Mouse (Mus musculus) CD4-positive, CD25-positive, alpha-beta regulatory T cell, adult 4 months (primary cell): ENCODE data around the gene Cs. TPM values are rescaled to one million over a fixed set of nuclear protein-coding genes. Genes with fewer than 3 reads are reported as not detected.
"Not testable (repeated sequence)": the region's sequence is repeated elsewhere in the genome, so short reads cannot be mapped to it uniquely, and the experiment has no call there.

Source experiments
- ATAC-seq: one replicate; pipeline ENCODE4 v1.8.0; 2017
- polyA plus RNA-seq, 2 experiments: library from polyadenylated mRNA; unstranded; fragments of 100-300 nt; shearing (Covaris generic); gene quantifications; one replicate each; pipeline ENCODE4 v1.2.1; 2017

Cs gene
- 100 to 1,000 TPM; 124 to 182 TPM for polyA plus RNA-seq

DNA sequence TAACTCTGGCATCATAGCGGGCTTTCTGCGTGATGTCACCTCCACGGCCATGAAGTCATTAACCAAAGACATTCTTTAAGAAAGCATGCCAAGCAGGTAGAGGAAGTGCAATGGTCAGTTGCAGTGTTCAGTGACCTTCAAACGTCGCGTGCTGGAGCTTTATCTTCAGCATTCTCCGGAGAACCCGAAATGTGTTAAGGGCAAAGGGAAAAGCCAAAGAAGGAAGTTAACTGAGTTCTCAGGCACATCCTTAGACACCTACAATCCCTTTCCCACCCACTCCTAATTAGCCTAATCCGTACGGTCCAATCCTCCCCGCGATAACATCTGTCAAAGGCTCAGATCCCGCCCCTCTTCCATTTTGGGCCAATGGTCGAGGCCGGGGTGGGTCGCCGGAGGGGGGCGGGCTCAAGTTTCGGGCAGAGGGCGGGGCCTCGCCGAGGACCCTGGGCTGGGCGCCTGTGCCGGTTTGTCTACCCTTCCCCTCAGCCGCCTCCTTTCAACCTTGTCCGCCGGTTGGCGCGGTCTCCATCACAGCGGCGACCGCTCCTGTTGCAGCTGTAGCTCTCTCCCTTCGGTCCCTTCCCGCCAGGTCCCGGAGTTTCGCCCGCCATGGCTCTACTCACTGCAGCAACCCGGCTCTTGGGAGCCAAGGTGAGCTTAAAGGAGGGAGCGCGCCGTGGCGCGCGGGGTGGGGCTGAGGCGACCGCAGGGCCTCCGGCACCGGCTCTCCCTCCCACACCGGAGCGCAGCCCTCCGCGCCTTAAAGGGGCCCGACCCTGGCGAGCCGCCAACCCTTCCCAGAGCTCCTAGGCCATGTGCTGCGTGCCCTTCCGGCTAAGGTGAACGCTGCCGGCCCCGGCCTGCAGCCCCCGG lies at the start of gene Cs:
Gene Cs, plus strand, starts transcription at position 429 of the 876 bp plus-strand sequence.
- peak; percentile 94 for ATAC-seq

DNA sequence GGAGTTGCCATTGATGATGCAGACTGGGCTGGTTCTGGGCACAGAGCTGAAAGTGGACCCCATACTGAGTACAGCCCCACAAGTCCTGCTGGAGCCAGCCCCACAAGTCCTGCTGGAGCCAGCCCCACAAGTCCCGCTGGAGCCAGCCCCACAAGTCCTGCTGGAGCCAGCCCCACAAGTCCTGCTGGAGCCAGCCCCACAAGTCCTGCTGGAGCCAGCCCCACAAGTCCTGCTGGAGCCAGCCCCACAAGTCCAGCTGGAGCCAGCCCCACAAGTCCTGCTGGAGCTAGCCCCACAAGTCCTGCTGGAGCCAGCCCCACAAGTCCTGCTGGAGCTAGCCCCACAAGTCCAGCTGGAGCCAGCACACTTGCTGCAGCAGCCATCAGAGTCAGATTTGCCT lies 46.9 kb upstream of the Cs start:
- ATAC-seq: not testable (repeated sequence)

DNA sequence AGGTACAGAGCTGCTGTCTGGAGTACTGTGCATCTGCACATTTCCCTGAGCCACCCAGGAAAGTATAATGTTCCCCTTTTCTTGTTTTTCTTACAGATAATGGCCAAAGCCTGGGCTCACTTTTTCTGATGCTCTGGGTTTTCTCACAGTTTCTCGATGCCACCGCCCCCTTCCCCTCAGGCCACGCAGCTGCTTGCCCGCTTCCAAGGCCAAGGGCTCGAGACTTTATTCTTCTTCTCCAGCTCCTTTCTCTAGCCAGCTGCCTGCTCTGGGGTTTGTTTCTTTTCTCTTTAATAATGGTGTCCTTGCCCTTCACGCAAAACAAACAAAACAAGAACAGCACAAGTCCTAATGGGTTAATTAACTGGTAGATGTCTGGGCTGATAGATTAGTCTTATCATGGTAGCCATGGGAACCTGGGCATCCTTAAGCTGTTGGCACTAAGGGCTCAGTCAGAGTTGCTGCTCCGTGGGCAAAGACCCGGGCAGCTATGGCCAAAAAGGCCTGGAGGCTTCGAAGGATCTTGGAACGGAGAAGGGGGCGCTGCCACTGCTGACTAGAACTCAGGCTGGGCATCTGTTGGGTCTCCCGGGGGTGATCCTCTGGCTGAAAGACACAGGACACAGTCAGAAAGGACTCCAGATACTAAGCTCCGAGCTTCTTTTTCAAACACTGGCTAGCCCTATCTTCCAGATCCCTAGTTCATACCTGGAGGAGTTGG lies 41.0 kb upstream of the Cs start:
- ATAC-seq: no peak

GRCm38 (mm10) chr10:128297221-128297620 lies 40.3 kb upstream of the Cs start:
- no peak for ATAC-seq

DNA sequence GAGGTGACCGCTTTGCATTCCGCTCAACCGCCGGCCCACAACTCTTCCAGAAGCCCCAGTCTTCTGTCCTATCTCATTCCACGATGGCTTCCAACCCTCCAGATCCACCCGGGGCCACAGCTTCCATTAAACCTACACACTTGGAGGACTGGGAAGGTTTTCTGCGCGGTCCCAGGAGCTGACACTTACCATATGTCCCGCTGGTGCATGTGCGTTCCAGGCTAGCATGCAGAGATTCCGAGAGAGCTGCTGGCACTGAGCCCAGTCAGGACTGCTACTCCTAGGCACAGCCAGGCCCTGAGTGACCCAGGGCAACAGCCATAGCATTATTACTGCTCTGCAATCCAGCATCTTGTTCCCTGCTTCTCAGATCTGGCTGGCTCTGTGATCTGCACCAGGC lies 39.9 kb upstream of the Cs start:
- no peak for ATAC-seq

GRCm38 (mm10) chr10:128298243-128298642 lies 39.3 kb upstream of the Cs start:
- ATAC-seq: no peak

GRCm38 (mm10) chr10:128298702-128299171 lies 38.8 kb upstream of the Cs start, which contains the start of gene Il23a:
Gene Il23a, minus strand, starts transcription at chr10:128298752.
- no peak for ATAC-seq

GRCm38 (mm10) chr10:128302357-128302756 lies 35.2 kb upstream of the Cs start:
- ATAC-seq: no peak

DNA sequence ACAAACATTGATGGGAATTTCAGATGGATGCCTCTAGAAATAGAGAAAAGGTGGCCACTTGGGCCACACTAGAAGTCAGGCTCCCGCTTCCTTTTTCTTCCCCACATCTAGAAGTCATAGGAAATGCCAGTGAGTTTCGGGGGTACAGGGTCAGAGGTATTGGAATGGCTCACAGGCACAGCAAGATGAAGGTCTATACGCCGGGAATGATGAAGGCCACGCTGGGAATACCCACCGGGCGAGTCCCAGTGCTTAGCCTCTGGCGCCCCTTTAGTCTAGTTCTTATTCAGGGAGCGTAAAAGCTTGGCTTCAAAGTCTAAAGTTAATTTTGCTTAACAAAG lies 34.8 kb upstream of the Cs start:
- ATAC-seq: peak; percentile 1

- peak; percentile 99 for ATAC-seq
These were observed 34.2 kb upstream of the Cs start, which contains the start of gene Pan2 for GRCm38 (mm10) chr10:128303126-128304021. Gene Pan2, plus strand, starts transcription at chr10:128303335.

- no peak for ATAC-seq
These were observed 27.9 kb upstream of the Cs start for GRCm38 (mm10) chr10:128309654-128310053.

DNA sequence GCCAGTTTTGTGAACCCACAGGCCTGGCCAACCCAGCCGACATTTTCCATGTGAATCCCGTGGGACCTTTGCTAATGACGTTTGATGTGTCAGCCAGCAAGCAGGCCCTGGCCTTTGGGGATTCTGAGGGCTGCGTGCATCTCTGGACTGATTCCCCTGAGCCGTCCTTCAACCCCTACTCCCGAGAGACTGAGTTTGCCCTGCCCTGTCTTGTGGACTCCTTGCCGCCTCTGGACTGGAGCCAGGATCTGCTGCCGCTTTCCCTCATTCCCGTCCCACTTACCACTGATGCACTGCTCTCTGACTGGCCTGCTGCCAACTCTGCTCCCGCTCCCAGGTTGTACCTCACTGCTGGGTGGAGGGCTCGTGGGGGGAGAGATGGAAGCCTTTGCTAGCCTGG lies 27.4 kb upstream of the Cs start:
- no peak for ATAC-seq

DNA sequence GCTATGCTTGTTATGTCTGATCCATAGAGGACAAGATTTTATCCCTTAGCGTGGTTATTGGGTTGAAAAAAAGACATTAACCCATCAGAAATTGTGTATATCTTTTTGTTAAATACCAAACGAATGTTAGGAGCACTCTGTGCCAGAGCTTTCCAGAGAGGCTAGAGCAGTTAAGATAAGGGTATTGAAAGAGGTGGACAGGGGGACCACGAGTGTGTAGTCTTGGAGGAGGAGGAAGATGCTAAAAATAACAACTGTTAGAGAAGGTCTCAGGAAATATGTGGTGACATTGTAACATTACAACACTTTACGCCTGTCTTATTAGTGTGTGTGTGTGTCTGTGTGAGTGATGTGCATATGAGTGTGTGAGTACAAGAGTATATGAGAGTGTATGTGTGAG lies 26.6 kb upstream of the Cs start:
- ATAC-seq: no peak

GRCm38 (mm10) chr10:128315578-128315977 lies 22.0 kb upstream of the Cs start:
- ATAC-seq: no peak

GRCm38 (mm10) chr10:128321641-128322040 lies 15.9 kb upstream of the Cs start:
- ATAC-seq: no peak

DNA sequence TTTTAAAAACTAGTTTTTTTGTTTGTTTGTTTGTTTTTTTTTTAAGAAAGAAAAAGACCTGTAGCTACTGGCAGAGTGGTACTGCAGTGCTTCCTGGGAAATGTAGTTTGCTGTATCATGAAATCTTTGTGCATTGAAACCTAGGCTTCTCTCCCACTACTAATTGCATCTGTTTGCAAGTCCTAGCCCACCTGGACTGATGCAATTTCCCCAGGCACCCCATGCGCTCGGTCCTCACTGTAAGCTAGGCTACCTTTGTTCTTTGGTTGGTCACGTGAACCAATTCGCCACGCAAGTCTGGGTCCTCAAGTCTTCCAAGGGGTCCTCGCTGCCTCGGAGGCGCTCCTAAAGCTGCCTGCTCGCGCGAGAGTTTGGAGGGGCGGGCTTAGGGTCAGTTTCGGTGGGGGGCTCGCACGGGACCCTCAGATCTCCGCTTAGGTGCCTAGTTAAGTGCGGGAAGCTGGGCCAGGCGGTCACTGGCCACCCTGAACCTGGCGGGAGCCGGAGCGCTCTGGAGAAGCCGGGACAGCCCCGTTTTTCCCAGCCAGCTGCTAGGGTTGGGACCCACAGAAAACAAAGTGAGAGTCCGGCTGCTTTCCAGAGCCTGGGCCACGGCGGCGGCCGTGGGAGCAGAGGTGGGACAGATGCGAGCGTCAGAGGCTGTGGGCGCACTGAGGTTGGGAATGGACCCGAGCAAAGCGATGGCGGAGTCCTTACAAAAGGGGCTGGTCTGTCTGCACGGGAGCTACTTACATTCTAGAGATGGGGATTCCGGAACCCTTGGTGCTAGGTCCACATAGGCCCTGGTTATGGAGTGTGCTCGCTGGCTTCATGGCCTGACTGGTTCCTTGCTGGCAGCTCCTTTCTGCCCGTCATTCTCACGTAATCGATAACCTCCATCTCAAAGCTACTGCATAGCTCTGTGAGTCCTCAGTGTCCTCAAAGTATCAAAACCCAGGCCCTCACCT lies 15.1 kb upstream of the Cs start, which contains the start of gene Cnpy2:
Gene Cnpy2, plus strand, starts transcription at position 319 of the 968 bp plus-strand sequence.
- ATAC-seq: peak; percentile 78

DNA sequence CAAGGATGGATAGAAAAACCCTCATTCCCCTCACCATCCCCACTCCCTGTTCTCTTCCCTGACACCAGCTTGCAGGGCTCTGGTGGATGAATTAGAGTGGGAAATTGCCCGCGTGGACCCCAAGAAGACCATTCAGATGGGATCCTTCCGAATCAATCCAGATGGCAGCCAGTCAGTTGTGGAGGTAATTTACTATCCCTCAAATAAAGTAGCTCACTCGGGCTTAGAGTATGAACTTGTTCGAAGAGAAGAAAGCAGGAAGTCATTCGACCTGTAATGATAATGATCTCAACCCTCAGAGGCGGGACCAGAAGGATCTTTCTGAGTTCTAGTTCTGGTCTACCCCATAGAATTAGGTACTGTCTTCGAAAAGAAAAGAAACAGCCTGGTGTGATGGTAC lies 14.0 kb upstream of the Cs start:
- peak; percentile 68 for ATAC-seq

DNA sequence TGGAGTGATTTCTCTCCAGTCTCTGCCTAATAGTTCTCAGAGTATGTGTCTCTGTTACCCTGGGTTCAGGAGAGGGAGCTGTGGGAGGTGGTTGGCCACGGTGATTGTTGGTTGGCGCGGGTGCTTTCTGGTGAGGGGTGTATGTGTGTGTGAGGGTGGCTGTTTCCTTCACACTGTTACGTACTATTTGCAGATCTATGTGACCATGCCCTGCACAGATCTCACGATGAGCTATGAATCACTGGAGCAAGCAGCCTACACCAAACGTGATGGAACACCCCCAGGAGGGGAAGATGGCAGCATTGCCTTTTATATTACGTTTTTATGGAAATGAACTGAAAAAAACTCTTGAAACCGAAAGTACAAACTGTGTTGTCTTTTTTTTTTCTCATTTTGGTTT lies 10.7 kb upstream of the Cs start:
- no peak for ATAC-seq

- ATAC-seq: no peak
These were observed 9.9 kb upstream of the Cs start for GRCm38 (mm10) chr10:128327610-128328009.

- not testable (repeated sequence) for ATAC-seq
These were observed 4.9 kb upstream of the Cs start for GRCm38 (mm10) chr10:128332358-128333249.
